Mouse (Mus musculus): Measurements from ENCODE around the gene D430041D05Rik. TPM values are rescaled to one million over a fixed set of nuclear protein-coding genes. Genes with fewer than 3 reads are reported as not detected.

The D430041D05Rik gene
- total RNA-seq, 4 experiments from 2014 or later, result 68.9 to 85.6 (median 77.4) TPM

Small RNAs within 50 kb of the gene (microRNA-seq; reads per million reads assigned to microRNA genes)
- gene Mir1902, result 0 reads per million in 2 experiments

Other genes starting within 250 kb of the D430041D05Rik start
- gene Hipk3, start 83.4 kb upstream of the D430041D05Rik start, total RNA-seq (2022), result 10 to 100 TPM; 70.7 to 78.3 (median 74.8) TPM
- gene Cstf3, start 179.5 kb upstream of the D430041D05Rik start, total RNA-seq (2022), result 10 to 100 TPM; 37.5 to 48.0 (median 44.4) TPM

Data from layer of hippocampus, adult 8-10 months (tissue).